Mouse (Mus musculus) CD4-positive, CD25-positive, alpha-beta regulatory T cell, adult 2 months (primary cell): ENCODE results near the gene Klhl29.

Experiments
- DNase-seq: peaks from one replicate; pipeline ENCODE4 v3.0.0-alpha.2; 2012; ENCODE audit warnings: low read depth, low spot score

Gene Klhl29

GRCm38 (mm10) chr12:5038008-5038407 lies 337.5 kb downstream of the Klhl29 start:
- no peak for DNase-seq

DNA sequence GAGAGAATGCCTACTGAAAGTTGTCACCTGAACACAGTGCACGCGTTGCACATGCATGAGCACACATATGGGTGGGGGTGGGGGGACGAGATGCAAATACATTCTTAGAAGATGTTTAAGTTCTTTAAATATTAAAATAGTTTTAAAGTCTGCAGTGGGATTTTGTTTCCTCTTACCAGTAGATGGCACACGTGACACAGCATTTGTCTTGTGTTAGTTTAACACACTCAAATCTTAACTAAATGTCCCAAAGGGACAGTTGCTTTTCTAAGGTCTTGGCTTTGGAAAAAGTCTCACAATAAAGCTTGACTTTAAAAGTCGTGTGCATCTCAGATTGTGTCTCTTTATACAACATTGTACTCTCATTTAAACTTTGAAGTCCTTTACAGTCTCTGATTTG lies 346.4 kb downstream of the Klhl29 start:
- DNase-seq, result no peak
